Mouse (Mus musculus) limb, embryonic 11.5 days (tissue): ENCODE data around the gene Fkbp6. TPM values are rescaled to one million over a fixed set of nuclear protein-coding genes. Genes with fewer than 3 reads are reported as not detected.

Experiments
- ATAC-seq: fragments of 200-750 bp; cut with Nextera tagmentation; 2 replicates; pipeline ENCODE4 v1.8.0; 2017; ENCODE audit warnings: low read depth; ENCODE audit not compliant: insufficient number of reproducible peaks, low FRiP score, low TSS enrichment
- DNase-seq: peaks from one replicate; pipeline ENCODE4 v3.0.0-alpha.2; 2015; ENCODE audit warnings: low spot score
- H3K27ac ChIP-seq: fragments of 300-500 bp; sonication (generic); replicated peaks from 2 replicates; pipeline ENCODE4 v1.5.1; 2014; ENCODE audit warnings: low read depth, mild to moderate bottlenecking, low read length
- H3K27me3 ChIP-seq: fragments of 300-500 bp; sonication (generic); 2 replicates; pipeline ENCODE4 v1.6.1; 2014; ENCODE audit warnings: mild to moderate bottlenecking, low read length, mixed read lengths; ENCODE audit not compliant: control insufficient read depth, insufficient read depth
- H3K36me3 ChIP-seq: fragments of 300-500 bp; sonication (generic); 2 replicates; pipeline ENCODE4 v1.6.1; 2014; ENCODE audit warnings: mild to moderate bottlenecking, low read length, moderate library complexity, mixed read lengths; ENCODE audit not compliant: control insufficient read depth, insufficient read depth
- H3K4me1 ChIP-seq: fragments of 300-500 bp; sonication (generic); 2 replicates; pipeline ENCODE4 v1.6.1; 2014; ENCODE audit warnings: low read length, mixed read lengths; ENCODE audit not compliant: control insufficient read depth, insufficient read depth
- H3K4me2 ChIP-seq: fragments of 300-500 bp; sonication (generic); 2 replicates; pipeline ENCODE4 v1.6.1; 2014; ENCODE audit warnings: low read depth, mild to moderate bottlenecking, moderate library complexity; ENCODE audit not compliant: severe bottlenecking
- H3K4me3 ChIP-seq: fragments of 300-500 bp; sonication (generic); 2 replicates; pipeline ENCODE4 v1.5.1; 2014; ENCODE audit warnings: low read depth, low read length
- H3K9ac ChIP-seq: fragments of 300-500 bp; sonication (generic); 2 replicates; pipeline ENCODE4 v1.6.1; 2014; ENCODE audit warnings: mild to moderate bottlenecking, low read length
- H3K9me3 ChIP-seq: fragments of 300-500 bp; sonication (generic); 2 replicates; pipeline ENCODE4 v1.6.1; 2016; ENCODE audit warnings: low read length; ENCODE audit not compliant: control insufficient read depth
- whole genome bisulfite sequencing: fragments of 180-500 bp; shearing (Covaris S2); extraction: QIAGEN DNeasy Blood & Tissue Kit; methylation state at CpG from one replicate; pipeline ENCODE4 v1.1.7; 2014; 5-methylcytosine and 5-hydroxymethylcytosine counted together
- polyA plus RNA-seq: library from polyadenylated mRNA; unstranded; fragments of >200 nt; fragmentation: Nextera tagmentation; extraction: Ambion mirVana; gene quantifications from 2 replicates; pipeline ENCODE4 v1.2.1, GENCODE M21; 2014

Gene Fkbp6
- polyA plus RNA-seq, 1 experiment from 2014 or later, result 0.12 TPM

GRCm38 (mm10) chr5:135263866-135264503 lies 85.9 kb downstream of the Fkbp6 start:
- Histone ChIP-seq H3K4me1 (peaks cover 7% of the 10 kb centered on the region; the same call in 1 of the 2 replicates), H3K9me3 (no peaks in the 10 kb centered on the region), H3K9ac (no peak overlapping the region), H3K36me3 (no peaks in the 10 kb centered on the region), H3K4me3 (no peak overlapping the region), H3K27me3 (no peaks in the 10 kb centered on the region), H3K27ac (peak overlapping the region; percentile 85), H3K4me2 (peak overlapping the region; percentile 30; the same call in 1 of the 2 replicates)
- ATAC-seq (peak; percentile 83), DNase-seq (peak; percentile 70)
- WGBS, result 12% methylated on average over 17 of the region's 17 CpGs

GRCm38 (mm10) chr5:135258280-135259150 lies 91.3 kb downstream of the Fkbp6 start:
- H3K9me3 ChIP-seq, result no peaks in the 10 kb centered on the region
- H3K36me3 ChIP-seq, result no peaks in the 10 kb centered on the region
- ATAC-seq (no peak), DNase-seq (peak; percentile 43)
- no peak overlapping the region for H3K4me3 ChIP-seq
- H3K27me3 ChIP-seq, result no peaks in the 10 kb centered on the region
- 41% methylated on average over 29 of the region's 30 CpGs for WGBS
- H3K27ac ChIP-seq, result peak overlapping the region; percentile 86
- H3K4me2 ChIP-seq, result no peak overlapping the region
- H3K9ac ChIP-seq, result peak overlapping the region; percentile 17
- peaks cover 8% of the 10 kb centered on the region for H3K4me1 ChIP-seq

- H3K27ac ChIP-seq, result no peak overlapping the region; the same call in 1 of the 2 replicates
- peaks cover 10% of the 10 kb centered on the region for H3K4me1 ChIP-seq
- no peak overlapping the region for H3K4me2 ChIP-seq
- no peaks in the 10 kb centered on the region for H3K9me3 ChIP-seq
- WGBS, result 82% methylated on average over 12 of the region's 12 CpGs
- no peak overlapping the region for H3K9ac ChIP-seq
- H3K27me3 ChIP-seq, result no peaks in the 10 kb centered on the region
- no peak for DNase-seq
- no peak for ATAC-seq
- no peak overlapping the region for H3K4me3 ChIP-seq
- no peaks in the 10 kb centered on the region for H3K36me3 ChIP-seq
These were observed 92.3 kb downstream of the Fkbp6 start for GRCm38 (mm10) chr5:135257559-135257958.

- no peak for DNase-seq
- Histone ChIP-seq H3K9me3 (no peaks in the 10 kb centered on the region), H3K4me1 (peaks cover 10% of the 10 kb centered on the region), H3K27me3 (no peaks in the 10 kb centered on the region), H3K4me3 (no peak overlapping the region), H3K9ac (no peak overlapping the region), H3K27ac (no peak overlapping the region), H3K36me3 (no peaks in the 10 kb centered on the region), H3K4me2 (no peak overlapping the region)
- ATAC-seq, result no peak
- 91% methylated on average over 3 of the region's 3 CpGs for WGBS
These were observed 93.7 kb downstream of the Fkbp6 start for GRCm38 (mm10) chr5:135256166-135256565.

GRCm38 (mm10) chr5:135253741-135254401 lies 96.0 kb downstream of the Fkbp6 start:
- H3K36me3 ChIP-seq, result no peaks in the 10 kb centered on the region
- H3K27me3 ChIP-seq, result peaks cover 21% of the 10 kb centered on the region
- H3K4me3 ChIP-seq, result no peak overlapping the region
- 0 out of 2 replicates have a peak overlapping the region, but pooled peaks have one; percentile 3 for H3K4me2 ChIP-seq
- peak overlapping the region; percentile 40; the same call in 1 of the 2 replicates for H3K9ac ChIP-seq
- ATAC-seq (no peak), DNase-seq (peak; percentile 51)
- peaks cover 19% of the 10 kb centered on the region for H3K4me1 ChIP-seq
- peak overlapping the region; percentile 42; the same call in 1 of the 2 replicates for H3K27ac ChIP-seq
- H3K9me3 ChIP-seq, result no peaks in the 10 kb centered on the region
- WGBS, result 10% methylated on average over 12 of the region's 12 CpGs

- no peaks in the 10 kb centered on the region for H3K9me3 ChIP-seq
- H3K9ac ChIP-seq, result peak within 1 kb of the TSS; percentile 69
- ATAC-seq, result peak; percentile 76; the same call in 1 of the 2 replicates
- 0 out of 2 replicates have a peak, but pooled peaks cover 2% of the 10 kb centered on the region for H3K36me3 ChIP-seq
- H3K27ac ChIP-seq, result no peak within 1 kb of the TSS
- peak within 1 kb of the TSS; percentile 50 for H3K4me3 ChIP-seq
- peaks cover 22% of the 10 kb centered on the region for H3K27me3 ChIP-seq
- H3K4me2 ChIP-seq, result peak within 1 kb of the TSS; percentile 97
- peaks cover 21% of the 10 kb centered on the region for H3K4me1 ChIP-seq
- DNase-seq, result peak; percentile 89
- whole genome bisulfite sequencing, result under 1% methylated on average over 47 of the region's 51 CpGs
These were observed 98.8 kb downstream of the Fkbp6 start, which contains the start of gene Fzd9 for GRCm38 (mm10) chr5:135251079-135251454. Fzd9 (minus strand) TSS chr5:135251230.

GRCm38 (mm10) chr5:135250186-135251078 lies 99.4 kb downstream of the Fkbp6 start:
- H3K4me1 ChIP-seq, result peaks cover 21% of the 10 kb centered on the region
- peak; percentile 58 for DNase-seq
- peak overlapping the region; percentile 50 for H3K4me3 ChIP-seq
- peaks cover 22% of the 10 kb centered on the region for H3K27me3 ChIP-seq
- H3K36me3 ChIP-seq, result peaks cover 5% of the 10 kb centered on the region; the same call in 1 of the 2 replicates
- peak; percentile 23 for ATAC-seq
- H3K4me2 ChIP-seq, result peak overlapping the region; percentile 97
- H3K9me3 ChIP-seq, result no peaks in the 10 kb centered on the region
- no peak overlapping the region for H3K27ac ChIP-seq
- H3K9ac ChIP-seq, result peak overlapping the region; percentile 69
- WGBS, result 3% methylated on average over 92 of the region's 92 CpGs
